Mouse (Mus musculus) NIH3T3 (cell line): ENCODE measurements at regions not wholly inside any gene's neighbourhood (a gene's known extent, or its start where the extent isn't known, plus 50 kb on each side); places are given as distances from the start of the nearest gene placed in this dataset.

Source experiments
- DNase-seq: peaks from one replicate; pipeline ENCODE4 v3.0.0-alpha.2; 2012; ENCODE audit warnings: low read depth

GRCm38 (mm10) chr3:54443791-54444190 is 82.9 kb downstream of the Postn start:
- peak; percentile 61 for DNase-seq

GRCm38 (mm10) chr3:54446889-54447288 is 86.0 kb downstream of the Postn start:
- DNase-seq = peak; percentile 83

GRCm38 (mm10) chr3:54457416-54457815 is 96.5 kb downstream of the Postn start:
- DNase-seq = peak; percentile 72

GRCm38 (mm10) chr3:54461366-54461765 is 100.5 kb downstream of the Postn start:
- DNase-seq = peak; percentile 64

GRCm38 (mm10) chr3:54466097-54466496 is 105.2 kb downstream of the Postn start:
- DNase-seq = peak; percentile 51

GRCm38 (mm10) chr3:54474209-54474608 is 113.3 kb downstream of the Postn start:
- peak; percentile 68 for DNase-seq

GRCm38 (mm10) chr3:54475879-54476278 is 115.0 kb downstream of the Postn start:
- no peak for DNase-seq

- DNase-seq = peak; percentile 63
Measured at GRCm38 (mm10) chr3:54477986-54478385, 117.1 kb downstream of the Postn start.

GRCm38 (mm10) chr3:54480251-54480650 is 119.3 kb downstream of the Postn start:
- DNase-seq = peak; percentile 81

GRCm38 (mm10) chr3:54487346-54487745 is 126.4 kb downstream of the Postn start:
- DNase-seq = no peak

GRCm38 (mm10) chr3:54487844-54488243 is 126.9 kb downstream of the Postn start:
- no peak for DNase-seq

- DNase-seq = peak; percentile 33
Measured at GRCm38 (mm10) chr3:54490249-54490900, 129.5 kb downstream of the Postn start.

- DNase-seq = no peak
Measured at GRCm38 (mm10) chr3:54493567-54493966, 132.7 kb downstream of the Postn start.

- no peak for DNase-seq
Measured at GRCm38 (mm10) chr3:54504997-54505396, 144.1 kb downstream of the Postn start.

GRCm38 (mm10) chr3:54507575-54507974 is 146.7 kb downstream of the Postn start:
- DNase-seq = no peak

GRCm38 (mm10) chr3:54508906-54509305 is 148.0 kb downstream of the Postn start:
- peak; percentile 56 for DNase-seq

GRCm38 (mm10) chr3:54517251-54517650 is 156.3 kb downstream of the Postn start:
- DNase-seq = no peak

- no peak for DNase-seq
Measured at GRCm38 (mm10) chr3:54522716-54523115, 161.8 kb downstream of the Postn start.

GRCm38 (mm10) chr3:54526618-54527017 is 165.7 kb downstream of the Postn start:
- DNase-seq = no peak

- DNase-seq = no peak
Measured at GRCm38 (mm10) chr3:54528292-54528691, 164.3 kb upstream of the Supt20 start.

GRCm38 (mm10) chr3:54530251-54530650 is 162.4 kb upstream of the Supt20 start:
- DNase-seq = no peak

GRCm38 (mm10) chr3:54535361-54535760 is 157.2 kb upstream of the Supt20 start:
- DNase-seq = peak; percentile 79

GRCm38 (mm10) chr3:54538055-54538454 is 154.6 kb upstream of the Supt20 start:
- DNase-seq = no peak

GRCm38 (mm10) chr3:54540540-54541080 is 152.0 kb upstream of the Supt20 start:
- peak; percentile 81 for DNase-seq
